Mouse (Mus musculus): ENCODE measurements around the gene Mbip.

The Mbip gene

DNA sequence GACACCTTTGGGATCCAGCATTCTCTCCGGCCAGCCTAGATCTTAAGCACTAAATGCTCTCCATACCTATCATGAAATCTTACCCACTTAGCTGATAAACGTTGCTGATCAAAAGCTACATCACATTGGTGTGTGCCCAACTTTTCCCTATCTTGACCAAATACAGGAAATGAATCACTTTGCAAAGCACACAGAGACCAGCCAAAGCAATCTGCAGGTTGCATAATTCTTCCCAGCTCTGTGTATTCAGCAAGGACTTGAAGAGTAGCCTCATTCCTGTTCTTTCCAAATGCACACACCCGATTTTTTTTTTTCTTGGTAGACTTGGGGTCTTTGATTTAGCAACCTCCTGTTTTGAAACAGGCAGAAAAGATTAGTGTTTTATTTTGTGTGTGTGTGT lies 57.1 kb downstream of the Mbip start:
- no peak for DNase-seq

DNA sequence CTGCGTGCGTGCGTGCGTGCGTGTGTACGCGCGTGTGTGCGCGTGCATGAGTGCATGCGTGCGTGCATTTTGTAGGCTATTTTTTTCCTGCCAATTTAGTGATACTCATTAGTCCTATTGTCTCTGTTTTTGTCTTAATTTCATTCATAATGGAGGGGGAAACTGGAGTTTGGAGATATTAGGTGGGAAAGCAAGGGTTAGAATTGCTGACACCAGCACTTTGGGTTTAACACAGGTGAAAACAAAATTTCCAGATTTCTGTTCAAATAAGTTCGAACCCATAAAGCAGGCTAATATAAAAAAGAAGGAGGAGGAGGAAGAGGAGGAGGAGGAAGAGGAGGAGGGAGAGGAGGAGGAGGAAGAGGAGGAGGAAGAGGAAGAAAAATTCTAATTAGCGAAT lies 58.9 kb downstream of the Mbip start:
- no peak for DNase-seq

DNA sequence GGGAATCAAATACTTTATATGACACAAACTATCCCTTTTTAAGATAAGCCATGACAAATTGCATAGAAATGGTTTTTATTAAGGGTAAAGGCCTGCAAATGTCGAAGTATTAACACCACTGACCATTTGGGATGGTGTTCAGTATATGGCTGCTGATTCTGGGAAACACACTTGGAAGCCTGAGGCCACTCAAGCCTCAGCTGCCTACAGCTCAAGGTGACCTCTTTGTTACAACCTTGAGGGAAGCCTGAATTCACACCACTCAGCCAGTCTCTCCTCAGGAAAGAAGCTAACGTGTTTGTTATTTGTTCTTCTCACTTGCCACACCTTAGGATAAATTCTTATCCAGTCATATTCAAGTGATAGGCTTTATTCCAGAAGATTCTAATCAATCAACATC lies 61.5 kb downstream of the Mbip start:
- DNase-seq = no peak

DNA sequence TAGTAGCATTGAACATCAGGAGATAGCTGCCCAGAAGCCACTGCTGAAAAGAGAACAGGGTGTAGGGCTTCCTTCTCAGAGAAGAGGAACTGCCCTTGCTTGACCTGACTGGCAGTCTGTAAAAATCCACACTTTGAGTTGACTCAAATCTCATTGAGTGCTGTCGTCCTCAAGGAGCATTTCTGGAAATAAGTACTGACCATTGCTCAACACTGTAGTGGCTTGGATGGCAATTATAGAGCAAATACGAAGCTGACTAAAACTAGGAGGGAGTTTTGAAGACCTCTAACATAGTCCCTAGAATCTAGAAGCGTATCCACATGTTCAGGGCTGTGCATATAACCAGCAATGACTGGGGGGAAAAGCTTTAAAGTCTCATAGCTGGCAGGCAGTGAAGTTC lies 64.0 kb downstream of the Mbip start:
- DNase-seq = no peak

All from cerebellum, adult 8-10 months (tissue).